Mouse (Mus musculus): ENCODE data around the gene Nf1.

DNA sequence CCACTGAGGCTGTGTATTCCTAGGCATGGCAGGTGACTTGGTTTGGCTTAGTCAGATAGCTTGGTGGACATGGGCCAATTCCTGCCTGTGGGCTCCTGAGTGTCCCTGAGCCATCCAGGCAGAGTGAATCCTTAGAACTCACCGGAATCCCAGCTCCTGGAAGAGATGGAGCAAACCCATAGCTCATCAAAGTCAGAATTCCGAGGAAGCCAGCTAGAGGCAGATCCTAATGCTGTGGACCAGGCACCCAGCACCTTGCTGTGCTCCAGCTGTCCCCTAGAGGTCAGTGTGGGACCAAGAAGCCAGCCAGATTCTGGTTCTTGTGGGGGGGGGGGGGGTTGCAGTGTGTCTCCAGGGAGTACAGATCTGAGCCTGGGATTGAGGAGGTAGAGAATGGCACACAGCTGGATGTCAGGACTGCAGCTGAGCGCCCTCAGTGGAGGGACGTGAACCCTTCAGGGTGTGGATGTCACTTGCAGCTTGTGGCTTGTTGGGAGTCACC lies 285.4 kb downstream of the Nf1 start:
- TF ChIP-seq GATA1 (IDR thresholded peaks at IDR 0.05; ENCODE audit: low read length) (no peak), TAL1 (IDR thresholded peaks at IDR 0.05; ENCODE audit: low read length) (no peak)

Measured in erythroblast, embryonic 14.5 days (primary cell).